8 mouse cellular contexts compared by ENCODE assay signal in genomic region chr9:108339886-108340257, GRCm38 (mm10). TPM values are rescaled to one million over a fixed set of nuclear protein-coding genes. Genes with fewer than 3 reads are reported as not detected.
DNase-seq lines count a peak whose midpoint lies in the region; ATAC-seq and TF ChIP-seq lines count a peak whose summit lies in the region.

No protein-coding gene starts in this region.

- no peak for TF ChIP-seq EP300 in stomach, postnatal 0 days (optimal IDR thresholded peaks at IDR 0.05)

- ATAC-seq in kidney, embryonic 15.5 days (replicated peaks; ENCODE audit: low FRiP score) = no peak
- ATAC-seq in stomach, postnatal 0 days (ENCODE audit: low FRiP score, low TSS enrichment) = no peak

- no peak for DNase-seq in layer of hippocampus, adult 2 months (ENCODE audit: low spot score in 2 of 2)
- DNase-seq in layer of hippocampus, postnatal 36 days = no peak
- DNase-seq in heart, adult 11 months = peak; percentile 95
- DNase-seq in lung, postnatal 4 days = peak; percentile 31 to 36
- DNase-seq in stomach, postnatal 0 days (ENCODE audit: low spot score) = peak; percentile 46
- DNase-seq in layer of hippocampus, adult 18-20 months (ENCODE audit: low spot score in 2 of 2) = no peak

- no peaks in the 10 kb centered on the region for H3K9me3 ChIP-seq in kidney, embryonic 15.5 days (replicated peaks)
- H3K9me3 ChIP-seq in stomach, postnatal 0 days (ENCODE audit: control insufficient read depth, low read length) = no peaks in the 10 kb centered on the region

- TF ChIP-seq CTCF in layer of hippocampus, adult 2 months (conservative IDR thresholded peaks at IDR 0.05) = no peak
- TF ChIP-seq CTCF in stomach, postnatal 0 days (IDR thresholded peaks at IDR 0.05; ENCODE audit: low read depth) = no peak

- peak overlapping the region; percentile 78 for H3K4me2 ChIP-seq in kidney, embryonic 15.5 days
- peak overlapping the region; percentile 65 for H3K4me2 ChIP-seq in stomach, postnatal 0 days (replicated peaks; ENCODE audit: low read depth)

- peak overlapping the region; percentile 63 for H3K4me3 ChIP-seq in layer of hippocampus, adult 2 months
- H3K4me3 ChIP-seq in brown adipose tissue, adult 24 weeks (ENCODE audit: insufficient read depth, low read depth, low read length) = peak overlapping the region; percentile 90
- peak overlapping the region; percentile 73 for H3K4me3 ChIP-seq in kidney, embryonic 15.5 days (replicated peaks)
- peak overlapping the region; percentile 65 for H3K4me3 ChIP-seq in stomach, postnatal 0 days (ENCODE audit: low read depth, low read length)

- peaks cover 31% of the 10 kb centered on the region for H3K36me3 ChIP-seq in kidney, embryonic 15.5 days
- peaks cover 6% of the 10 kb centered on the region; the same call in 1 of the 2 replicates for H3K36me3 ChIP-seq in stomach, postnatal 0 days (ENCODE audit: control insufficient read depth, insufficient read depth, low read length)

- H3K27me3 ChIP-seq in kidney, embryonic 15.5 days = no peaks in the 10 kb centered on the region
- H3K27me3 ChIP-seq in stomach, postnatal 0 days (ENCODE audit: control insufficient read depth, insufficient read depth, low read length) = no peaks in the 10 kb centered on the region

- 8% methylated on average over 20 of the region's 20 CpGs for WGBS in kidney, embryonic 15.5 days
- WGBS in stomach, postnatal 0 days = 8% methylated on average over 20 of the region's 20 CpGs

- H3K9ac ChIP-seq in kidney, embryonic 15.5 days = peak overlapping the region; percentile 86
- peak overlapping the region; percentile 86 for H3K9ac ChIP-seq in stomach, postnatal 0 days (ENCODE audit: low read length)

- peak overlapping the region; percentile 94 for H3K27ac ChIP-seq in layer of hippocampus, adult 2 months
- H3K27ac ChIP-seq in brown adipose tissue, adult 24 weeks (replicated peaks; ENCODE audit: low read depth, low read length) = peak overlapping the region; percentile 91
- peak overlapping the region; percentile 96 for H3K27ac ChIP-seq in kidney, embryonic 15.5 days
- peak overlapping the region; percentile 99 for H3K27ac ChIP-seq in stomach, postnatal 0 days (replicated peaks)

- H3K4me1 ChIP-seq in brown adipose tissue, adult 24 weeks (ENCODE audit: control insufficient read depth, insufficient read depth, insufficient read length, low read length) = peaks cover 10% of the 10 kb centered on the region
- peaks cover 41% of the 10 kb centered on the region for H3K4me1 ChIP-seq in kidney, embryonic 15.5 days
- 0 out of 2 replicates have a peak, but pooled peaks cover 8% of the 10 kb centered on the region for H3K4me1 ChIP-seq in stomach, postnatal 0 days (replicated peaks; ENCODE audit: control insufficient read depth, insufficient read depth)

RNA-seq across cellular contexts. Expression of gene Gpx1, which starts 1.2 kb away (rescaled TPM):
- 10 to 100 TPM; 62.2 to 64.1 TPM for total RNA-seq in layer of hippocampus, adult 2 months (2021)
- 10 to 100 TPM; 61.2 to 62.8 TPM for total RNA-seq in layer of hippocampus, postnatal 36 days (2021)
- polyA plus RNA-seq in brown adipose tissue, adult 24 weeks (2012; ENCODE audit: insufficient read depth, insufficient read length, missing spikeins) = 770 and 989 TPM in 2 replicates
- polyA plus RNA-seq in kidney, embryonic 15.5 days (2015; fragmentation: Nextera tagmentation; extraction: Ambion mirVana) = 695 and 743 TPM in 2 replicates
- polyA plus RNA-seq in stomach, postnatal 0 days (2015; fragmentation: Nextera tagmentation; extraction: Ambion mirVana) = 1,072 and 1,116 TPM in 2 replicates
- total RNA-seq in layer of hippocampus, adult 18-20 months (2021) = 10 to 100 TPM; 58.5 to 70.8 TPM

RNA-seq across cellular contexts. Expression of gene Usp4, which starts 7.8 kb away (rescaled TPM):
- 100 to 1,000 TPM; 106 to 112 TPM for total RNA-seq in layer of hippocampus, adult 2 months (2021)
- total RNA-seq in layer of hippocampus, postnatal 36 days (2021) = 100 to 1,000 TPM; 107 to 110 TPM
- 48.4 and 52.8 TPM in 2 replicates for polyA plus RNA-seq in brown adipose tissue, adult 24 weeks (2012; ENCODE audit: insufficient read depth, insufficient read length, missing spikeins)
- 95.2 and 105 TPM in 2 replicates for polyA plus RNA-seq in kidney, embryonic 15.5 days (2015; fragmentation: Nextera tagmentation; extraction: Ambion mirVana)
- 56.8 and 59.6 TPM in 2 replicates for polyA plus RNA-seq in stomach, postnatal 0 days (2015; fragmentation: Nextera tagmentation; extraction: Ambion mirVana)
- 100 to 1,000 TPM; 102 to 105 TPM for total RNA-seq in layer of hippocampus, adult 18-20 months (2021)

RNA-seq across cellular contexts. Expression of gene Tcta, which starts 33.9 kb away (rescaled TPM):
- total RNA-seq in layer of hippocampus, adult 2 months (2021) = 10 to 100 TPM; 35.4 to 36.0 TPM
- total RNA-seq in layer of hippocampus, postnatal 36 days (2021) = 10 to 100 TPM; 29.1 to 30.0 TPM
- polyA plus RNA-seq in brown adipose tissue, adult 24 weeks (2012; ENCODE audit: insufficient read depth, insufficient read length, missing spikeins) = 24.2 and 32.4 TPM in 2 replicates
- 31.6 and 32.2 TPM in 2 replicates for polyA plus RNA-seq in kidney, embryonic 15.5 days (2015; fragmentation: Nextera tagmentation; extraction: Ambion mirVana)
- 58.2 and 61.4 TPM in 2 replicates for polyA plus RNA-seq in stomach, postnatal 0 days (2015; fragmentation: Nextera tagmentation; extraction: Ambion mirVana)
- 10 to 100 TPM; 29.9 to 31.3 TPM for total RNA-seq in layer of hippocampus, adult 18-20 months (2021)

RNA-seq across cellular contexts. Expression of gene Rhoa, which starts 33.9 kb away (rescaled TPM):
- 100 to 1,000 TPM; 155 to 163 TPM for total RNA-seq in layer of hippocampus, adult 2 months (2021)
- total RNA-seq in layer of hippocampus, postnatal 36 days (2021) = 100 to 1,000 TPM; 169 to 173 TPM
- 299 and 302 TPM in 2 replicates for polyA plus RNA-seq in brown adipose tissue, adult 24 weeks (2012; ENCODE audit: insufficient read depth, insufficient read length, missing spikeins)
- polyA plus RNA-seq in kidney, embryonic 15.5 days (2015; fragmentation: Nextera tagmentation; extraction: Ambion mirVana) = 462 and 484 TPM in 2 replicates
- polyA plus RNA-seq in stomach, postnatal 0 days (2015; fragmentation: Nextera tagmentation; extraction: Ambion mirVana) = 363 and 370 TPM in 2 replicates
- 100 to 1,000 TPM; 163 to 172 TPM for total RNA-seq in layer of hippocampus, adult 18-20 months (2021)

RNA-seq across cellular contexts. Expression of gene Amt, which starts 43.2 kb away (rescaled TPM):
- 10 to 100 TPM; 32.9 to 34.4 TPM for total RNA-seq in layer of hippocampus, adult 2 months (2021)
- 10 to 100 TPM; 34.9 to 36.2 TPM for total RNA-seq in layer of hippocampus, postnatal 36 days (2021)
- 2.0 and 2.8 TPM in 2 replicates for polyA plus RNA-seq in brown adipose tissue, adult 24 weeks (2012; ENCODE audit: insufficient read depth, insufficient read length, missing spikeins)
- 35.9 and 38.0 TPM in 2 replicates for polyA plus RNA-seq in kidney, embryonic 15.5 days (2015; fragmentation: Nextera tagmentation; extraction: Ambion mirVana)
- polyA plus RNA-seq in stomach, postnatal 0 days (2015; fragmentation: Nextera tagmentation; extraction: Ambion mirVana) = 10.5 and 11.6 TPM in 2 replicates
- 10 to 100 TPM; 30.2 to 33.0 TPM for total RNA-seq in layer of hippocampus, adult 18-20 months (2021)

Comparison
In these comparisons a context has a peak if more than half of its experiments do, and no peak if none do; other contexts are left out.
1. DNase-seq: peak in heart, adult 11 months (single experiment), lung, postnatal 4 days (2 of 2) and stomach, postnatal 0 days (single experiment); none in layer of hippocampus, adult 2 months (0 of 2), layer of hippocampus, postnatal 36 days (0 of 2) and layer of hippocampus, adult 18-20 months (0 of 2).
2. Peak in every context shown above with its lines, with median percentiles within 50 percentile points of each other: H3K27ac ChIP-seq and H3K4me3 ChIP-seq.